Mouse (Mus musculus) heart, postnatal 0 days (tissue): ENCODE data around the gene Nhsl1. TPM values are rescaled to one million over a fixed set of nuclear protein-coding genes. Genes with fewer than 3 reads are reported as not detected.

Source experiments
- ATAC-seq: fragments of 200-750 bp; cut with Nextera tagmentation; 2 replicates; pipeline ENCODE4 v1.8.0; 2017; ENCODE audit warnings: low read depth, moderate number of reproducible peaks, moderate library complexity; ENCODE audit not compliant: insufficient read depth
- DNase-seq: peaks from one replicate; pipeline ENCODE4 v3.0.0-alpha.2; 2016; ENCODE audit warnings: low spot score
- H3K27ac ChIP-seq: fragments of 300-500 bp; sonication (generic); 2 replicates; pipeline ENCODE4 v1.5.1; 2014; ENCODE audit warnings: low read depth, mild to moderate bottlenecking
- H3K27me3 ChIP-seq: fragments of 300-500 bp; sonication (generic); 2 replicates; pipeline ENCODE4 v1.6.1; 2014; ENCODE audit warnings: low read length, mixed read lengths; ENCODE audit not compliant: control insufficient read depth, insufficient read depth
- H3K36me3 ChIP-seq: fragments of 300-500 bp; sonication (generic); replicated peaks from 2 replicates; pipeline ENCODE4 v1.6.1; 2014; ENCODE audit warnings: low read length, mixed read lengths; ENCODE audit not compliant: control insufficient read depth, insufficient read depth
- H3K4me1 ChIP-seq: fragments of 300-500 bp; sonication (generic); 2 replicates; pipeline ENCODE4 v1.6.1; 2014; ENCODE audit warnings: antibody characterized with exemption; ENCODE audit not compliant: control insufficient read depth, insufficient read depth
- H3K4me2 ChIP-seq: fragments of 300-500 bp; sonication (generic); 2 replicates; pipeline ENCODE4 v1.6.1; 2014; ENCODE audit warnings: low read depth, mild to moderate bottlenecking, low read length, moderate library complexity
- H3K4me3 ChIP-seq: fragments of 300-500 bp; sonication (generic); 2 replicates; pipeline ENCODE4 v1.5.1; 2014; ENCODE audit warnings: low read depth, low read length
- H3K9ac ChIP-seq: fragments of 300-500 bp; sonication (generic); replicated peaks from 2 replicates; pipeline ENCODE4 v1.6.1; 2014; ENCODE audit warnings: low read depth, low read length, mixed read lengths
- H3K9me3 ChIP-seq: fragments of 300-500 bp; sonication (generic); replicated peaks from 2 replicates; pipeline ENCODE4 v1.6.1; 2016; ENCODE audit warnings: low read length; ENCODE audit not compliant: control insufficient read depth
- CTCF ChIP-seq: IDR thresholded peaks from 2 replicates; pipeline ENCODE4 v1.5.1; 2016; ENCODE audit warnings: antibody characterized with exemption, control low read depth, low read depth
- EP300 ChIP-seq: IDR thresholded peaks from 2 replicates; pipeline ENCODE4 v1.6.1; 2016; ENCODE audit warnings: antibody characterized with exemption, low read depth
- WGBS: fragments of 180-500 bp; shearing (Covaris S2); extraction: QIAGEN DNeasy Blood & Tissue Kit; methylation state at CpG from one replicate; pipeline ENCODE4 v1.1.7; 2014; 5-methylcytosine and 5-hydroxymethylcytosine counted together
- polyA plus RNA-seq: library from polyadenylated mRNA; unstranded; fragments of >200 nt; fragmentation: Nextera tagmentation; extraction: Ambion mirVana; gene quantifications from 2 replicates; pipeline ENCODE4 v1.2.1, GENCODE M21; 2015
- total RNA-seq: library from RNA; depleted of rRNA; stranded (reverse); fragments of >200 nt; gene quantifications from 2 replicates; pipeline ENCODE4 v1.2.3, GENCODE M21; 2014; ENCODE audit warnings: low replicate concordance

The Nhsl1 gene
- total and polyA plus RNA-seq, 2 experiments from 2014 or later, result 8.8 to 20.1 TPM

DNA sequence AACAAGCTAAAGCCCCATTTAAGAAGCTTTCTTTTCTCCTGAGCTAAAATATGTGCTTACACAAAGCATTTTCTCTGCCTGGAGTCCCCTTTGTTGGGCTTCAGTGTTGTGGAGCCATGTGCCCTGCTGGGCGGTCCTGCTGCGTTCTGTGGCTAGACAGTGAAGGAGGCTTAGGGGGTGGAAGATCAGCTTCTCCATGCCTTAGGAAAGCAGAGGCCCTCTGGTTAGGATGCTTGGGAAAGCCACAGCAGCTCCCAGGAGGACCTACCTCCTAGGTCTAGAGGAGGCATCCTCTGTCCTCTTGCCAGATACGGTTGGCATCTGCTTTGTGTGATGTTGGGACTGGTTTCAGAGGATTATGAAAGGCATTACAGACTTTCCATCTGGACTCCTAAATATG is 56.5 kb downstream of the Nhsl1 start:
- Histone ChIP-seq H3K36me3 (no peaks in the 10 kb centered on the region), H3K4me2 (no peak overlapping the region), H3K27ac (no peak overlapping the region), H3K9ac (no peak overlapping the region), H3K4me3 (no peak overlapping the region), H3K9me3 (no peaks in the 10 kb centered on the region), H3K27me3 (no peaks in the 10 kb centered on the region), H3K4me1 (no peaks in the 10 kb centered on the region)
- ATAC-seq (no peak), DNase-seq (no peak)
- TF ChIP-seq CTCF (no peak), EP300 (no peak)
- 65% methylated on average over 3 of the region's 3 CpGs for WGBS

DNA sequence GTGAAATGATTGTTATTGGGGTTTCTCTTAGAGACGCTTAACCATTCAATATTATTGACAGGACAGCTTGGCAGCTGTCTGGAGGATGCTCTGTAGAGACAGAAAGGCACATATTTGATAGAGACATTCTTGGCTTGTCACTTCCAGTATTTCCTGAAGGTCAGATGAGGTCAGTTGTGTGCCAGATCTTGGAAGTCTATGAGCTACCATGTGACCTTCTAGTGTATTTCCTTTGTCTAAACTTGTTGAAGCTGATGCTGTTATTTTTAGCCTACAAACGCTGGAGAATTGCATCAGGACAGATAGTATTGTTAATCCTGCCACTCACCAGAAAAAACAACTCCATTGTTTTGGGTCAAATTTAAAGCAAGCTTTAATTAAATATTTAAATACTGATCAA is 66.0 kb downstream of the Nhsl1 start:
- no peaks in the 10 kb centered on the region for H3K9me3 ChIP-seq
- TF ChIP-seq CTCF (no peak), EP300 (peak; percentile 48; the same call in 1 of the 2 replicates)
- no peaks in the 10 kb centered on the region for H3K27me3 ChIP-seq
- peak; percentile 36 for DNase-seq
- peaks cover 21% of the 10 kb centered on the region for H3K4me1 ChIP-seq
- H3K9ac ChIP-seq, result no peak overlapping the region
- 30% methylated on average over 2 of the region's 2 CpGs for WGBS
- 0 out of 2 replicates have a peak, but pooled peaks have one; percentile 10 for ATAC-seq
- no peak overlapping the region for H3K27ac ChIP-seq
- no peak overlapping the region for H3K4me2 ChIP-seq
- no peak overlapping the region for H3K4me3 ChIP-seq
- H3K36me3 ChIP-seq, result no peaks in the 10 kb centered on the region

DNA sequence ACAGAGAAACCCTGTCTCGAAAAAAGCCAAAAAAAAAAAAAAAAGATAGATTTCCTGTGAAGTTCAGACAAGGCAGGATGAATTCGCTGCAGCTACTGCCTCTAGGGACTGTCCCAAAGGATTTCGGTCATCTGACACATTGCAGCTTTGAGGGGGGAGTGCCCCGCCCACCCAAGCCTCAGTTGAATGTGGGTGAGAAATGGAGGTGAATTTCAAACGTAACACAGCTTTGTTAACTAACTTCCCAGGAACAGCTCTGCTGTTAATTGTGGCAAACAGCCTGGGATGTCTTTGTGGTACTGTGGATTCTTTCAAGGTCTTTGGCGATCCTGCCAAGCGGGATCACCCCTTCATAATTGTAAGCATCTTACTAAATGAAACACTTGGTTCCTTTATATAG is 67.4 kb downstream of the Nhsl1 start:
- Histone ChIP-seq H3K9ac (no peak overlapping the region), H3K4me3 (no peak overlapping the region), H3K9me3 (no peaks in the 10 kb centered on the region), H3K27ac (no peak overlapping the region), H3K4me2 (no peak overlapping the region), H3K4me1 (peaks cover 21% of the 10 kb centered on the region), H3K36me3 (no peaks in the 10 kb centered on the region), H3K27me3 (no peaks in the 10 kb centered on the region)
- DNase-seq (no peak), ATAC-seq (no peak)
- 52% methylated on average over 7 of the region's 7 CpGs for WGBS
- TF ChIP-seq CTCF (no peak), EP300 (no peak)

DNA sequence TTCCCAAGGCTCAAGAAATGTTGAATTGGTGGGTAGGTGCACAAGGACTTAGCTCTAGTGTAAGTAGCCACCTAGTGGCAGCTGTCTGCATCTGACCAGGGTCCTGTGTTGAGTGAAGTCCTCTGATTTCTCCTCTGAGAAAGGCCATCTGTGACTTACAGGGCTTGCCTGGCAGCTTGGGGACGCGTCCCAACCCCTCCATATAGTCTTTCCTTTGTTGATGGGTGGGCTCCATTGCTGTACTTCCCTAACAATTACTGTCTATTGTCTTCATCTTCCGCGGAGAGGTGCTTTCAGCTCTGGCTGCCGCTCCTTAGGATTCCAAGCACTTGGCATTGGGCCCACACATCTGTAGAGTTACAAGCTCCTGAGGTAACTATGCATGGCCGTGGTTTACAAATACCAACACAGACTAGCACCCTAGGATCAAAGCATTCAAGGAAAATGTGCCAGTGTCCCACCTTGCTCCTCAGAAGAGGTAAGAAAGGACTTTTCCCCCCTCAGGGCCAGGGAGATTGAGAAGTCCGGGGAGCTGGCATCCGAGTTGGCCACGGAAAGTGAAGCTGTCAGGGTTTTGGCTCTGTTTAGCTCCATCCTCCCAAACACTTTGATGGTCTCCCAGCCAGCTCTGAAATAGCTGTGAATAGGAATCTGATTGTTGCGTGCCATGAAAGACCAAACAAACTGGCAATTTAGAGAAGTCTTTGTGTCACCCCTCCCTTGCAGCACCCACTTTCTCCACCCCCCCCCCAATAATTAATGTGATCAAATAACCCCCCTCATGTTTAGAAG is 70.2 kb downstream of the Nhsl1 start:
- Histone ChIP-seq H3K9ac (no peak overlapping the region), H3K4me3 (no peak overlapping the region), H3K27ac (no peak overlapping the region), H3K36me3 (no peaks in the 10 kb centered on the region), H3K27me3 (no peaks in the 10 kb centered on the region), H3K4me2 (peak overlapping the region; percentile 48), H3K4me1 (peaks cover 21% of the 10 kb centered on the region), H3K9me3 (no peaks in the 10 kb centered on the region)
- DNase-seq, result peak; percentile 89
- whole genome bisulfite sequencing, result 21% methylated on average over 10 of the region's 10 CpGs
- peak; percentile 83 for ATAC-seq
- TF ChIP-seq CTCF, result peak; percentile 77
- no peak for TF ChIP-seq EP300

DNA sequence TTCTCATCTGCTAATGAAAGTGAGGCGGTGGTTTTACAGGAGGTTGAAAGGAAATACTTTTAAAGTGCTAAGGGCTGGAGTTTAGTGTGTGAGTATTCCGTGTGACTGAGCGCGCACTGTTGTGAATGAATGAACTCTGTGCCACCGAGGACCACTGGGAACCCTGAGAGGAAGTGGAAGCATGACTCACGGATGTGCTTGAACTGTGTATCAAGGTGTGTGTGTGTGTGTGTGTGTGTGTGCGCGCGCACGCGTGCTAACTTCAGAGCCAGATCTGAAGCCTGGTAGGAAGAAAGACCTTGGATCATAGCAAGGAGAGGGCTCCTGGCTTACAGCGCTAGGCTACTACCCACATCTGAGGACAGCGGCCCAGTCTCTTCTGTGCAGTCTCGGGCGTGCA is 71.2 kb downstream of the Nhsl1 start:
- Histone ChIP-seq H3K27ac (no peak overlapping the region), H3K4me3 (no peak overlapping the region), H3K36me3 (no peaks in the 10 kb centered on the region), H3K27me3 (no peaks in the 10 kb centered on the region), H3K9ac (no peak overlapping the region), H3K4me2 (no peak overlapping the region), H3K4me1 (peaks cover 16% of the 10 kb centered on the region), H3K9me3 (no peaks in the 10 kb centered on the region)
- TF ChIP-seq CTCF, result no peak
- DNase-seq (no peak), ATAC-seq (no peak)
- 82% methylated on average over 15 of the region's 15 CpGs for WGBS

DNA sequence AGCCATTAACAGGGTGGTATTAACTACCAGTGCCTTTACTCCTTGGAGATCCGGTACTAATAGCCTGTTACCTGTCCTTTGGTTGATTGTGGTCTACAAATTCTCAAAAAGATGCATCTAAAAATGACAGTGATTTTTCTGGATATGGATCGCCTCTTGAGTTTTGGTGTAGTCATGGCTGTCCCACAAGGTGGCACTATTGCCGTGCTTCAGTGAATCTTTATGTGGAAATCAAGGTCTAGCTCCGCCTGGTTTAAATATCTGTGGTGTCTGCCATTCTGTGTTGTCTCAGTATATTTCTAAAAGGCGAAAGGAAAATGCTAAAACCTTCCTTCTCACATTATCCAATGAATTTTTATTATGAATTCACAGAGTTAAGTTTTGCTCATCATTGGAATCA is 72.8 kb downstream of the Nhsl1 start:
- ATAC-seq (no peak), DNase-seq (peak; percentile 75)
- H3K27ac ChIP-seq, result no peak overlapping the region
- H3K4me3 ChIP-seq, result no peak overlapping the region
- no peak overlapping the region for H3K9ac ChIP-seq
- TF ChIP-seq EP300 (no peak), CTCF (peak; percentile 84)
- no peaks in the 10 kb centered on the region for H3K36me3 ChIP-seq
- peaks cover 7% of the 10 kb centered on the region for H3K4me1 ChIP-seq
- 22% methylated on average over 5 of the region's 5 CpGs for WGBS
- H3K27me3 ChIP-seq, result no peaks in the 10 kb centered on the region
- H3K4me2 ChIP-seq, result no peak overlapping the region
- H3K9me3 ChIP-seq, result no peaks in the 10 kb centered on the region
